Mouse (Mus musculus) CD8-positive naive resting alpha-beta T cell, adult 57 days (primary cell): Measurements from ENCODE around the gene Colgalt1. TPM values are rescaled to one million over a fixed set of nuclear protein-coding genes. Genes with fewer than 3 reads are reported as not detected.

Experiments
- total RNA-seq: library from RNA; stranded (reverse); gene quantifications from one replicate; pipeline ENCODE4 v1.2.4, GENCODE M21; 2023

Colgalt1 gene
- total RNA-seq, result 50.7 TPM

GRCm38 (mm10) chr8:71610822-71611651, at the start of gene Colgalt1:
Gene Colgalt1, plus strand, starts transcription at chr8:71610998.

GRCm38 (mm10) chr8:71566501-71566900, 44.3 kb upstream of the Colgalt1 start, which contains the start of gene Nxnl1:
Gene Nxnl1, minus strand, starts transcription at chr8:71566601.

GRCm38 (mm10) chr8:71568387-71568937, 42.3 kb upstream of the Colgalt1 start, which contains the start of gene Slc27a1:
Gene Slc27a1, plus strand, starts transcription at chr8:71568882.

GRCm38 (mm10) chr8:71591471-71592373, 19.1 kb upstream of the Colgalt1 start, which contains the start of gene Pgls:
Gene Pgls, plus strand, starts transcription at chr8:71592176.

GRCm38 (mm10) chr8:71597451-71597850, 13.3 kb upstream of the Colgalt1 start, which contains the start of gene Fam129c:
Gene Fam129c, plus strand, starts transcription at chr8:71597648.

GRCm38 (mm10) chr8:71671549-71671965, 60.8 kb downstream of the Colgalt1 start, which contains the start of gene Unc13a:
Gene Unc13a, minus strand, starts transcription at chr8:71671757.

Other genes starting within 250 kb of the Colgalt1 start
- 310 TPM for gene Use1, start 244.2 kb upstream of the Colgalt1 start, total RNA-seq
- gene Ocel1, start 239.7 kb upstream of the Colgalt1 start, total RNA-seq, result 22.3 TPM
- 4.0 TPM for gene Nr2f6, start 229.0 kb upstream of the Colgalt1 start, total RNA-seq
- gene Ushbp1, start 215.2 kb upstream of the Colgalt1 start, total RNA-seq, result 0.28 TPM
- 109 TPM for gene Babam1, start 214.1 kb upstream of the Colgalt1 start, total RNA-seq
- 1.8 TPM for gene Ankle1, start 205.0 kb upstream of the Colgalt1 start, total RNA-seq
- gene Abhd8, start 147.3 kb upstream of the Colgalt1 start, total RNA-seq, result 76.5 TPM
- gene Mrpl34, start 146.0 kb upstream of the Colgalt1 start, total RNA-seq, result 39.7 TPM
- gene Dda1, start 141.8 kb upstream of the Colgalt1 start, total RNA-seq, result 90.7 TPM
- gene Ano8, start 125.0 kb upstream of the Colgalt1 start, total RNA-seq, result 24.0 TPM
- 20.5 TPM for gene Gtpbp3, start 122.9 kb upstream of the Colgalt1 start, total RNA-seq
- gene Plvap, start 99.2 kb upstream of the Colgalt1 start, total RNA-seq, result 0.67 TPM
- not detected for gene Ccdc194, start 85.3 kb upstream of the Colgalt1 start, total RNA-seq
- 62.4 TPM for gene Bst2, start 73.5 kb upstream of the Colgalt1 start, total RNA-seq
- 27.2 TPM for gene Mvb12a, start 68.1 kb upstream of the Colgalt1 start, total RNA-seq
- gene Tmem221, start 52.1 kb upstream of the Colgalt1 start, total RNA-seq, result 2.2 TPM
- gene Nxnl1, start 44.4 kb upstream of the Colgalt1 start, total RNA-seq, result not detected
- 6.8 TPM for gene Slc27a1, start 42.1 kb upstream of the Colgalt1 start, total RNA-seq
- gene Pgls, start 18.8 kb upstream of the Colgalt1 start, total RNA-seq, result 52.5 TPM
- gene Fam129c, start 13.3 kb upstream of the Colgalt1 start, total RNA-seq, result 11.5 TPM
- 0.77 TPM for gene Unc13a, start 60.8 kb downstream of the Colgalt1 start, total RNA-seq
- gene Jak3, start 65.3 kb downstream of the Colgalt1 start, total RNA-seq, result 89.5 TPM
- gene Insl3, start 78.2 kb downstream of the Colgalt1 start, total RNA-seq, result 50.5 TPM
- 0.98 TPM for gene B3gnt3, start 90.8 kb downstream of the Colgalt1 start, total RNA-seq
- gene Fcho1, start 114.7 kb downstream of the Colgalt1 start, total RNA-seq, result 133 TPM